Mouse (Mus musculus) left cerebral cortex, adult 9 months (tissue): Measurements from ENCODE around the gene Rpl31.

Experiments used
- DNase-seq, 2 experiments: peaks; one replicate each; pipeline ENCODE4 v3.0.0; 2022; ENCODE audit warnings: low spot score in 2 of 2

The Rpl31 gene

GRCm38 (mm10) chr1:39367601-39368266 lies at the start of gene Rpl31:
Gene Rpl31 (plus strand): TSS chr1:39367842.
- peak; percentile 96 to 98 for DNase-seq

- no peak for DNase-seq
Observed at GRCm38 (mm10) chr1:39317935-39318334, 49.7 kb upstream of the Rpl31 start.

GRCm38 (mm10) chr1:39318870-39319269 lies 48.8 kb upstream of the Rpl31 start:
- peak; percentile 59 to 71 for DNase-seq

- no peak for DNase-seq
Observed at GRCm38 (mm10) chr1:39321954-39322353, 45.7 kb upstream of the Rpl31 start.

- DNase-seq, result no peak
Observed at GRCm38 (mm10) chr1:39325228-39325627, 42.4 kb upstream of the Rpl31 start.

- DNase-seq, result peak in 1 of 2 experiments; percentile 62
Observed at GRCm38 (mm10) chr1:39327546-39327945, 40.1 kb upstream of the Rpl31 start.

GRCm38 (mm10) chr1:39330857-39331594 lies 36.6 kb upstream of the Rpl31 start:
- DNase-seq, result no peak

GRCm38 (mm10) chr1:39332456-39332855 lies 35.2 kb upstream of the Rpl31 start:
- no peak for DNase-seq

GRCm38 (mm10) chr1:39335561-39336196 lies 32.0 kb upstream of the Rpl31 start:
- DNase-seq, result no peak

- no peak for DNase-seq
Observed at GRCm38 (mm10) chr1:39336788-39337187, 30.9 kb upstream of the Rpl31 start.

- DNase-seq, result peak in 1 of 2 experiments; percentile 28
Observed at GRCm38 (mm10) chr1:39338831-39339230, 28.8 kb upstream of the Rpl31 start.

GRCm38 (mm10) chr1:39339455-39339854 lies 28.2 kb upstream of the Rpl31 start:
- no peak for DNase-seq

GRCm38 (mm10) chr1:39340156-39340555 lies 27.5 kb upstream of the Rpl31 start:
- no peak for DNase-seq

GRCm38 (mm10) chr1:39340647-39341046 lies 27.0 kb upstream of the Rpl31 start:
- peak in 1 of 2 experiments; percentile 52 for DNase-seq

GRCm38 (mm10) chr1:39341807-39342206 lies 25.8 kb upstream of the Rpl31 start:
- no peak for DNase-seq

- DNase-seq, result no peak
Observed at GRCm38 (mm10) chr1:39343242-39343641, 24.4 kb upstream of the Rpl31 start.

GRCm38 (mm10) chr1:39344981-39345600 lies 22.6 kb upstream of the Rpl31 start:
- no peak for DNase-seq

GRCm38 (mm10) chr1:39349001-39349400 lies 18.6 kb upstream of the Rpl31 start:
- DNase-seq, result peak in 1 of 2 experiments; percentile 73

- DNase-seq, result no peak
Observed at GRCm38 (mm10) chr1:39349427-39349826, 18.2 kb upstream of the Rpl31 start.

GRCm38 (mm10) chr1:39361754-39362514 lies 5.7 kb upstream of the Rpl31 start:
- DNase-seq, result no peak

GRCm38 (mm10) chr1:39362515-39362893 lies 5.1 kb upstream of the Rpl31 start:
- no peak for DNase-seq

- no peak for DNase-seq
Observed at GRCm38 (mm10) chr1:39365562-39365961, 2.1 kb upstream of the Rpl31 start.
